Mouse (Mus musculus) erythroblast, embryonic 14.5 days (primary cell): ENCODE measurements around the gene Pcbp2. TPM values are rescaled to one million over a fixed set of nuclear protein-coding genes. Genes with fewer than 3 reads are reported as not detected.

ENCODE experiments used
- H3K27me3 ChIP-seq: 2 replicates; pipeline ENCODE4 v1.6.1; 2012; ENCODE audit warnings: inconsistent platforms; ENCODE audit not compliant: control insufficient read depth
- H3K36me3 ChIP-seq: 2 replicates; pipeline ENCODE4 v1.6.1; 2012; ENCODE audit warnings: mild to moderate bottlenecking, inconsistent platforms; ENCODE audit not compliant: control insufficient read depth
- H3K4me1 ChIP-seq: 2 replicates; pipeline ENCODE4 v1.6.1; 2012; ENCODE audit warnings: inconsistent platforms; ENCODE audit not compliant: control insufficient read depth
- H3K4me3 ChIP-seq: replicated peaks from 2 replicates; pipeline ENCODE3; 2012; ENCODE audit warnings: moderate library complexity, mild to moderate bottlenecking, inconsistent platforms
- H3K9me3 ChIP-seq: 2 replicates; pipeline ENCODE4 v1.6.1; 2012; ENCODE audit warnings: low read length, inconsistent platforms, mixed read lengths; ENCODE audit not compliant: control insufficient read depth
- GATA1 ChIP-seq: IDR thresholded peaks from 2 replicates; pipeline ENCODE4 v1.6.1; 2012; ENCODE audit warnings: low read length, inconsistent platforms, mixed read lengths
- TAL1 ChIP-seq: IDR thresholded peaks from 3 replicates; pipeline ENCODE4 v1.6.1; 2012; ENCODE audit warnings: low read length, inconsistent platforms, mixed read lengths
- polyA plus RNA-seq: library from polyadenylated mRNA; stranded (reverse); fragments of >175 nt; gene quantifications from 2 replicates; pipeline ENCODE4 v1.2.3, GENCODE M21; 2012

Gene Pcbp2
- polyA plus RNA-seq, 1 experiment = 31.3 TPM

- TF ChIP-seq GATA1 (no peak), TAL1 (no peak)
- Histone ChIP-seq H3K9me3 (no peaks in the 10 kb centered on the region), H3K36me3 (peaks cover 69% of the 10 kb centered on the region), H3K4me3 (no peak overlapping the region), H3K4me1 (peaks cover 18% of the 10 kb centered on the region), H3K27me3 (no peaks in the 10 kb centered on the region)
Observed at GRCm38 (mm10) chr15:102474520-102474919, 4.2 kb downstream of the Pcbp2 start.

- H3K36me3 ChIP-seq = peaks cover 97% of the 10 kb centered on the region
- no peak overlapping the region for H3K4me3 ChIP-seq
- TF ChIP-seq TAL1 (no peak), GATA1 (no peak)
Observed at GRCm38 (mm10) chr15:102483136-102483535, 12.8 kb downstream of the Pcbp2 start.

DNA sequence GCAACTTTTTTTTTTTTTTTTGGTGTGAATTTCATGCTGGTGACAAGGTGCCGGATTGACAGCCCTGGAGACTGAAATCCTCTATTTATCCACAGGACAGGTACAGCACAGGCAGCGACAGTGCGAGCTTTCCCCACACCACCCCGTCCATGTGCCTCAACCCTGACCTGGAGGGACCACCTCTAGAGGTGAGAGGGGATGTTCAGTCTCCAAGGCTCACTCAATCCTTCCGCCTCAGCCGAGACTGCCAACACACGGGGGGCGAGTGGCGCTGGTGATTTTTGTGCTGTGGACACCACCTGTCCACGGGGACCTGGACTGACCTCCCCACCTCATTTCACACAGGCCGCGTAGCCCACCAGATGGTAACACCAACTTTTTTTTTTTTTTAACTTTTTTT is 15.5 kb downstream of the Pcbp2 start:
- TF ChIP-seq GATA1 (no peak), TAL1 (no peak)
- Histone ChIP-seq H3K4me3 (no peak overlapping the region), H3K27me3 (no peaks in the 10 kb centered on the region), H3K4me1 (no peaks in the 10 kb centered on the region; the same call in 1 of the 2 replicates), H3K36me3 (peaks cover 98% of the 10 kb centered on the region), H3K9me3 (no peaks in the 10 kb centered on the region)

More at GRCm38 (mm10) chr15:102483136-102483535, 12.8 kb downstream of the Pcbp2 start:
- H3K4me1 ChIP-seq = no peaks in the 10 kb centered on the region; the same call in 1 of the 2 replicates
- H3K27me3 ChIP-seq = no peaks in the 10 kb centered on the region
- H3K9me3 ChIP-seq = no peaks in the 10 kb centered on the region

DNA sequence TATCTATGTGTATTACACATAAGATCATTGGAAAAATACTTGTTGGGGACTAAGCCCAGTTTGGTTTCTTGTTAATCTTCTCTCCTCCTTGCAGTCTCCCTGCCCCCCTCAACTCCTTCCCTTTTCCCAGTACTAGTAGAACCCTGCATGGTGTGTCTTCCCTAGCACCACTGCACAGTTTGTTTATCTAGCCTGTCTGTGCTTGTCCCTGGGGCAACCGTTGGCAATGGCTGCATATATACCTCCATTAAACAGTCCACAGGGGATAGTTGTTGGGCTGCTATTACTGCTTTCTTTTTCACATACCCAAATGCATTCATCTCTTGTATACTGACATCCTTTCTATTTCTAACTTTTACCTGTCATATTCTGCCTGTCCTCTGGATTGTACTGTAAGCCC is 17.3 kb downstream of the Pcbp2 start:
- TF ChIP-seq TAL1 (no peak), GATA1 (no peak)
- H3K4me3 ChIP-seq = no peak overlapping the region
- H3K27me3 ChIP-seq = no peaks in the 10 kb centered on the region
- no peaks in the 10 kb centered on the region for H3K9me3 ChIP-seq
- no peaks in the 10 kb centered on the region; the same call in 1 of the 2 replicates for H3K4me1 ChIP-seq
- H3K36me3 ChIP-seq = peaks cover 100% of the 10 kb centered on the region

GRCm38 (mm10) chr15:102498322-102498721 is 28.0 kb downstream of the Pcbp2 start:
- no peak overlapping the region for H3K4me3 ChIP-seq
- H3K4me1 ChIP-seq = peaks cover 6% of the 10 kb centered on the region
- peaks cover 98% of the 10 kb centered on the region for H3K36me3 ChIP-seq
- H3K9me3 ChIP-seq = no peaks in the 10 kb centered on the region
- no peaks in the 10 kb centered on the region for H3K27me3 ChIP-seq
- no peak for TF ChIP-seq TAL1
- no peak for TF ChIP-seq GATA1

DNA sequence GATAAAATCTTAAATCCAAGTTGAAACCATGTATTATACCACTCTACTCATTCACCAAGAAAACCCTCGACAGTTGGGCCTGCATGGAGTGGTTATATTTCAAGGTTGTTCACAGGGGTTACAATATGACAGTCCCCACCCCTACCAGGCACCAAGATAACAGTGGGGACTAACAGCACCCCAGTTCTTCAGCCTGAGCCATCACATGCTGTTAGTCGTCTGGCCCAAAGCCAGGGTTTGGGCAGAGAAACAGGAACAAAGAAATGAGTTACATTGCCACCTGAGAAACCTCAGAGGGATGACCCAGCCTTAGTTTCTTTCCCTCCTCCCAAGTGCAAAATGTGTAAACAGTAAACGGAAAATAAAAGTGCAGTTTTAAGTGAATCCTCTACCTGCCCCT is 29.0 kb downstream of the Pcbp2 start:
- H3K9me3 ChIP-seq = no peaks in the 10 kb centered on the region
- H3K4me1 ChIP-seq = peaks cover 5% of the 10 kb centered on the region
- peaks cover 98% of the 10 kb centered on the region for H3K36me3 ChIP-seq
- no peak overlapping the region for H3K4me3 ChIP-seq
- no peak for TF ChIP-seq TAL1
- no peak for TF ChIP-seq GATA1
- no peaks in the 10 kb centered on the region for H3K27me3 ChIP-seq

- no peak overlapping the region for H3K4me3 ChIP-seq
- peaks cover 5% of the 10 kb centered on the region for H3K4me1 ChIP-seq
- no peaks in the 10 kb centered on the region for H3K9me3 ChIP-seq
- H3K36me3 ChIP-seq = peaks cover 97% of the 10 kb centered on the region
- TF ChIP-seq TAL1 = no peak
- TF ChIP-seq GATA1 = no peak
- H3K27me3 ChIP-seq = no peaks in the 10 kb centered on the region
Observed at GRCm38 (mm10) chr15:102499851-102500250, 29.5 kb downstream of the Pcbp2 start.

GRCm38 (mm10) chr15:102500479-102500878 is 30.1 kb downstream of the Pcbp2 start:
- Histone ChIP-seq H3K9me3 (no peaks in the 10 kb centered on the region), H3K27me3 (no peaks in the 10 kb centered on the region), H3K4me3 (no peak overlapping the region), H3K4me1 (peaks cover 5% of the 10 kb centered on the region), H3K36me3 (peaks cover 95% of the 10 kb centered on the region)
- TF ChIP-seq GATA1 (no peak), TAL1 (no peak)

DNA sequence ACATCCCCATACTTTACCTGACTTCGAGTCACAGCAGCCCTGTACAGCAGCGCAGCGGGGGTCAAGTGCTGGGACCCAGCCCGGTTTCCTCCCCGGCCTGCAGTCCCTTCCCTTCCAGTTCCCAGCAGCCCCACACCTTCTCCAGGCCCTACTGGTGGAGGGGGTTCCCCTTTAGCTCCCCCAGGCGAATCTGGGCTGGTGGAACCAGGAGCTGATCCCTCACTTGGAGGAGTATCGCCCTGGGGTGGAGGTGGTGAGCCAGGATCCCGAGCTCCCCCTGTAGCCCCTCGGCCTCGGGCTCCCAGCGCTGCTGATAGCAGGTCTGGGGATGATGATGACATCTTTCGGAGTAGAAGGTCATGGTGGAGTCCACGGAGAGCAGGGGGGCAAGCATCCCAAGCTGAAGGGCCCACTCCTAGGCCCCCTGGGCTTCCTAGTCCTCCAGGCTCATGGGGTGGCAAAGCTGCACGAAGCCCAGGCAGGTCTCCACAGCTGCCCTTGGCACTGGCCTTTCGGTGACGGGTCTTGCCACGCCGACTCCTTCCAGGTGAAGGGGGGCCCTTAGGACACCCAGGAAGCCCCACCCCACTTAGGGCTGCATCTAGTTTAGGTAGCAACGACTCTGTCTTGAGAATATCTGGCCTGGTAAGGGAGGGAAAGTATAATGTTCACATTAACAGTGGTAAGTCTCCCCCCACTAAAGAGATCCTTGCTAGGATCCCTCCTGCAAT is 30.9 kb downstream of the Pcbp2 start:
- H3K4me3 ChIP-seq = no peak overlapping the region
- peaks cover 88% of the 10 kb centered on the region for H3K36me3 ChIP-seq
- no peaks in the 10 kb centered on the region for H3K27me3 ChIP-seq
- TF ChIP-seq GATA1 (no peak), TAL1 (no peak)
- H3K9me3 ChIP-seq = no peaks in the 10 kb centered on the region
- peaks cover 5% of the 10 kb centered on the region for H3K4me1 ChIP-seq

GRCm38 (mm10) chr15:102502254-102502840 is 32.0 kb downstream of the Pcbp2 start:
- H3K9me3 ChIP-seq = no peaks in the 10 kb centered on the region
- H3K36me3 ChIP-seq = peaks cover 78% of the 10 kb centered on the region

More at GRCm38 (mm10) chr15:102502254-102502840, 32.0 kb downstream of the Pcbp2 start:
- no peak for TF ChIP-seq TAL1
- TF ChIP-seq GATA1 = no peak
- Histone ChIP-seq H3K4me3 (no peak overlapping the region), H3K4me1 (peaks cover 5% of the 10 kb centered on the region), H3K27me3 (no peaks in the 10 kb centered on the region; the same call in 1 of the 2 replicates)
